Mouse (Mus musculus) small intestine, adult 2 months (tissue): ENCODE data around the gene Cachd1.

Experiments used
- CTCF ChIP-seq: fragments of 200-500 bp; IDR thresholded peaks from 2 replicates; pipeline ENCODE4 v1.5.1; 2012; ENCODE audit warnings: low read depth, mild to moderate bottlenecking, control low read depth, inconsistent platforms, low read length, moderate library complexity, mixed read lengths; ENCODE audit not compliant: insufficient replicate concordance, insufficient read length; ENCODE audit errors: extremely low read depth
- POLR2A ChIP-seq: fragments of 200-500 bp; IDR thresholded peaks from 2 replicates; pipeline ENCODE4 v1.6.1; 2012; ENCODE audit warnings: low read depth, mild to moderate bottlenecking, control low read depth, inconsistent platforms, low read length, moderate library complexity

GRCm38 (mm10) chr4:101009092-101009491 is 232.6 kb downstream of the Cachd1 start:
- TF ChIP-seq CTCF (no peak), POLR2A (no peak)
